Mouse (Mus musculus) MEL (cell line): ENCODE measurements around the gene Comt. TPM values are rescaled to one million over a fixed set of nuclear protein-coding genes. Genes with fewer than 3 reads are reported as not detected.
A peak's percentile ranks its signal among the peaks of the same experiment; 100 is the strongest.

Experiments
- DNase-seq: peaks from one replicate; pipeline ENCODE4 v3.0.0; 2011; ENCODE audit warnings: low read depth, low spot score
- H3K27ac ChIP-seq: 2 replicates; pipeline ENCODE4 v1.5.1; 2012; ENCODE audit warnings: low read depth, mild to moderate bottlenecking, control low read depth, low read length, moderate library complexity; ENCODE audit not compliant: control insufficient read depth
- H3K27me3 ChIP-seq, 2 experiments: fragments of 150-350 bp in 1 of 2; sonication (generic) in 1 of 2; 2 replicates each; pipeline ENCODE4 v1.6.1; 2012; ENCODE audit warnings: low read length in 2 of 2, mild to moderate bottlenecking in 2 of 2, improper control_type of control experiment in 1 of 2, moderate library complexity in 1 of 2; ENCODE audit not compliant: insufficient read depth in 2 of 2, control insufficient read depth in 1 of 2
- H3K36me3 ChIP-seq, 2 experiments: 2 replicates each; pipeline ENCODE4 v1.6.1; 2012 to 2014; ENCODE audit warnings: low read length in 2 of 2, improper control_type of control experiment in 1 of 2, inconsistent platforms in 1 of 2, mild to moderate bottlenecking in 1 of 2; ENCODE audit not compliant: insufficient read depth in 2 of 2, control insufficient read depth in 1 of 2
- H3K4me1 ChIP-seq, 2 experiments: fragments of 150-350 bp in 1 of 2; sonication (generic) in 1 of 2; 2 replicates each; pipeline ENCODE4 v1.6.1; 2012; ENCODE audit warnings: low read length in 2 of 2, improper control_type of control experiment in 1 of 2, mild to moderate bottlenecking in 1 of 2; ENCODE audit not compliant: insufficient read depth in 2 of 2, control insufficient read depth in 1 of 2
- H3K4me3 ChIP-seq, 2 experiments: fragments of 150-350 bp in 1 of 2; sonication (generic) in 1 of 2; 2 replicates each; pipeline ENCODE4 v1.5.1; 2012; ENCODE audit warnings: low read depth in 2 of 2, low read length in 2 of 2, mild to moderate bottlenecking in 2 of 2, moderate library complexity in 2 of 2, control low read depth in 1 of 2, improper control_type of control experiment in 1 of 2; ENCODE audit not compliant: control insufficient read depth in 1 of 2, insufficient read depth in 1 of 2
- H3K79me2 ChIP-seq: 2 replicates; pipeline ENCODE4 v1.6.1; 2012; ENCODE audit warnings: mild to moderate bottlenecking, low read length, moderate library complexity; ENCODE audit not compliant: control insufficient read depth, poor library complexity, insufficient read depth
- H3K9ac ChIP-seq: 2 replicates; pipeline ENCODE4 v1.6.1; 2012; ENCODE audit warnings: low read depth, mild to moderate bottlenecking, control low read depth, low read length, moderate library complexity; ENCODE audit not compliant: control insufficient read depth, poor library complexity, severe bottlenecking
- H3K9me3 ChIP-seq: fragments of 150-350 bp; sonication (generic); replicated peaks from 2 replicates; pipeline ENCODE4 v1.6.1; 2012; ENCODE audit warnings: mild to moderate bottlenecking, low read length, improper control_type of control experiment, moderate library complexity; ENCODE audit not compliant: insufficient read depth
- BHLHE40 ChIP-seq: IDR thresholded peaks from 2 replicates; pipeline ENCODE4 v1.6.1; 2012; ENCODE audit warnings: low read depth, mild to moderate bottlenecking, inconsistent platforms, low read length, improper control_type of control experiment, borderline replicate concordance
- CHD1 ChIP-seq: IDR thresholded peaks from 2 replicates; pipeline ENCODE4 v1.6.1; 2012; ENCODE audit warnings: low read depth, mild to moderate bottlenecking, inconsistent platforms, low read length, improper control_type of control experiment
- E2F4 ChIP-seq: IDR thresholded peaks from 2 replicates; pipeline ENCODE4 v1.6.1; 2011; ENCODE audit warnings: low read depth, low read length, improper control_type of control experiment, borderline replicate concordance
- ELF1 ChIP-seq: IDR thresholded peaks from 2 replicates; pipeline ENCODE4 v1.6.1; 2014; ENCODE audit warnings: low read depth, mild to moderate bottlenecking, inconsistent platforms, low read length, improper control_type of control experiment, moderate library complexity
- JUND ChIP-seq: IDR thresholded peaks from 2 replicates; pipeline ENCODE4 v1.6.1; 2011; ENCODE audit warnings: low read depth, mild to moderate bottlenecking, improper control_type of control experiment, low read length
- KAT2A ChIP-seq: conservative IDR thresholded peaks from 2 replicates; pipeline ENCODE4 v1.6.1; 2012; ENCODE audit warnings: low read depth, low read length, improper control_type of control experiment, inconsistent platforms
- MAX ChIP-seq: IDR thresholded peaks from 2 replicates; pipeline ENCODE4 v1.6.1; 2011; ENCODE audit warnings: low read length, improper control_type of control experiment
- MYB ChIP-seq: IDR thresholded peaks from 2 replicates; pipeline ENCODE4 v1.6.1; 2011; ENCODE audit warnings: mild to moderate bottlenecking, low read depth, low read length, improper control_type of control experiment
- MYC ChIP-seq: IDR thresholded peaks from 2 replicates; pipeline ENCODE4 v1.6.1; 2011; ENCODE audit warnings: low read depth, mild to moderate bottlenecking, low read length, improper control_type of control experiment, moderate library complexity
- NELFE ChIP-seq: IDR thresholded peaks from 2 replicates; pipeline ENCODE4 v1.6.1; 2011; ENCODE audit warnings: low read depth, low read length, improper control_type of control experiment
- NRF1 ChIP-seq: IDR thresholded peaks from 2 replicates; pipeline ENCODE4 v1.6.1; 2014; ENCODE audit warnings: low read depth, mild to moderate bottlenecking, inconsistent platforms, low read length, improper control_type of control experiment, moderate library complexity; ENCODE audit not compliant: poor library complexity, insufficient read depth, severe bottlenecking
- POLR2A ChIP-seq, 2 experiments: IDR thresholded peaks; 2 replicates each; pipeline ENCODE4 v1.6.1; 2011 to 2012; ENCODE audit warnings: low read length in 2 of 2, mild to moderate bottlenecking in 2 of 2, control low read depth in 1 of 2, improper control_type of control experiment in 1 of 2, low read depth in 1 of 2, moderate library complexity in 1 of 2; ENCODE audit not compliant: control insufficient read depth in 1 of 2, insufficient read depth in 1 of 2, poor library complexity in 1 of 2
- POLR2AphosphoS2 ChIP-seq: IDR thresholded peaks from 2 replicates; pipeline ENCODE4 v1.6.1; 2011; ENCODE audit warnings: low read length, improper control_type of control experiment
- SMC3 ChIP-seq: IDR thresholded peaks from 2 replicates; pipeline ENCODE4 v1.6.1; 2011; ENCODE audit warnings: low read depth, low read length, improper control_type of control experiment
- TAL1 ChIP-seq: IDR thresholded peaks from 2 replicates; pipeline ENCODE4 v1.6.1; 2012; ENCODE audit warnings: mild to moderate bottlenecking, inconsistent platforms, low read length, moderate library complexity, mixed read lengths
- UBTF ChIP-seq: IDR thresholded peaks from 2 replicates; pipeline ENCODE4 v1.6.1; 2012; ENCODE audit warnings: low read depth, mild to moderate bottlenecking, inconsistent platforms, low read length, improper control_type of control experiment, moderate library complexity, borderline replicate concordance; ENCODE audit not compliant: insufficient read depth
- USF2 ChIP-seq, 2 experiments: IDR thresholded peaks; 2 replicates each; pipeline ENCODE4 v1.6.1; 2011 to 2012; ENCODE audit warnings: improper control_type of control experiment in 2 of 2, low read length in 2 of 2, borderline replicate concordance in 1 of 2, inconsistent platforms in 1 of 2, low read depth in 1 of 2, mild to moderate bottlenecking in 1 of 2; ENCODE audit not compliant: insufficient read depth in 1 of 2
- ZKSCAN1 ChIP-seq: IDR thresholded peaks from 2 replicates; pipeline ENCODE4 v1.6.1; 2012; ENCODE audit warnings: low read depth, mild to moderate bottlenecking, inconsistent platforms, low read length, improper control_type of control experiment, moderate library complexity
- ZMIZ1 ChIP-seq: IDR thresholded peaks from 2 replicates; pipeline ENCODE4 v1.6.1; 2012; ENCODE audit warnings: low read depth, mild to moderate bottlenecking, inconsistent platforms, low read length, improper control_type of control experiment, moderate library complexity
- ZNF384 ChIP-seq: IDR thresholded peaks from 2 replicates; pipeline ENCODE4 v1.6.1; 2012; ENCODE audit warnings: low read depth, mild to moderate bottlenecking, inconsistent platforms, low read length, improper control_type of control experiment
- polyA plus RNA-seq, 2 experiments: library from polyadenylated mRNA; stranded (reverse) in 1 of 2; unstranded in 1 of 2; fragments of >175 nt in 1 of 2; fragments of >200 nt in 1 of 2; gene quantifications; 2 replicates each; pipeline versions ENCODE4 v1.2.1 to v1.2.4; 2012; ENCODE audit warnings: low replicate concordance in 2 of 2, low read depth in 1 of 2; ENCODE audit not compliant: insufficient read length in 2 of 2, insufficient read depth in 1 of 2, missing spikeins in 1 of 2
- total RNA-seq: library from RNA; depleted of rRNA; stranded (reverse); fragments of 300-350 nt; gene quantifications from 2 replicates; pipeline ENCODE4 v1.2.3, GENCODE M21; 2012; rRNA removed

Comt gene
- 48.8 and 62.5 TPM in 2 replicates for total RNA-seq
- polyA plus RNA-seq, result 10 to 100 TPM in 1 of 2 experiments, not detected in 1; 71.8 TPM

- peaks cover 30% of the 10 kb centered on the region for H3K79me2 ChIP-seq
- no peaks in the 10 kb centered on the region for H3K27me3 ChIP-seq
Measured at GRCm38 (mm10) chr16:18426802-18427280, at the start of gene Comt. Gene Comt, minus strand, starts transcription at chr16:18426852.

GRCm38 (mm10) chr16:18474021-18474420 lies 47.4 kb upstream of the Comt start:
- H3K27me3 ChIP-seq, result no peaks in the 10 kb centered on the region
- H3K9me3 ChIP-seq, result no peaks in the 10 kb centered on the region
- no peak overlapping the region for H3K27ac ChIP-seq
- TF ChIP-seq NELFE (no peak), UBTF (no peak), MYB (no peak), POLR2A (IDR thresholded peaks at IDR 0.05; ENCODE audit: control insufficient read depth in 1 of 2, insufficient read depth in 1 of 2, low read depth in 1 of 2, low read length in 2 of 2, poor library complexity in 1 of 2) (no peak), E2F4 (no peak), ZMIZ1 (no peak)
- no peak for DNase-seq
- H3K4me3 ChIP-seq, result no peak overlapping the region
- no peaks in the 10 kb centered on the region for H3K4me1 ChIP-seq
- H3K9ac ChIP-seq, result no peak overlapping the region
- H3K36me3 ChIP-seq, result peaks cover 0 to 2% of the 10 kb centered on the region in 2 experiments; a peak in 1 of 4 replicates
- no peaks in the 10 kb centered on the region for H3K79me2 ChIP-seq

More at GRCm38 (mm10) chr16:18426802-18427280, at the start of gene Comt:
- TF ChIP-seq E2F4 (no peak), NRF1 (no peak), ZKSCAN1 (no peak), ELF1 (no peak; the same call in 1 of the 2 replicates), JUND (no peak), KAT2A (no peak), ZNF384 (no peak), MAX (no peak), MYC (no peak), TAL1 (no peak), BHLHE40 (no peak), UBTF (no peak), SMC3 (no peak), CHD1 (no peak), USF2 (IDR thresholded peaks at IDR 0.05; ENCODE audit: borderline replicate concordance in 1 of 2, insufficient read depth in 1 of 2, low read depth in 1 of 2, low read length in 2 of 2) (no peak), POLR2AphosphoS2 (no peak)
- Histone ChIP-seq H3K9me3 (no peaks in the 10 kb centered on the region), H3K4me3 (peak within 1 kb of the TSS; percentile 80 to 100), H3K4me1 (peaks cover 35 to 42% of the 10 kb centered on the region in 2 experiments), H3K27ac (peak within 1 kb of the TSS; percentile 52), H3K36me3 (peaks cover 0 to 43% of the 10 kb centered on the region in 2 experiments; a peak in 3 of 4 replicates), H3K9ac (peak within 1 kb of the TSS; percentile 88)
- peak; percentile 53 for DNase-seq
